Mouse (Mus musculus): ENCODE results near the gene Fcho2. TPM values are rescaled to one million over a fixed set of nuclear protein-coding genes. Genes with fewer than 3 reads are reported as not detected.
"Not testable (repeated sequence)": the region's sequence is repeated elsewhere in the genome, so short reads cannot be mapped to it uniquely, and the experiment has no call there.

Fcho2 gene
- total RNA-seq (2021), result 10 to 100 TPM; 35.3 to 41.0 TPM

DNA sequence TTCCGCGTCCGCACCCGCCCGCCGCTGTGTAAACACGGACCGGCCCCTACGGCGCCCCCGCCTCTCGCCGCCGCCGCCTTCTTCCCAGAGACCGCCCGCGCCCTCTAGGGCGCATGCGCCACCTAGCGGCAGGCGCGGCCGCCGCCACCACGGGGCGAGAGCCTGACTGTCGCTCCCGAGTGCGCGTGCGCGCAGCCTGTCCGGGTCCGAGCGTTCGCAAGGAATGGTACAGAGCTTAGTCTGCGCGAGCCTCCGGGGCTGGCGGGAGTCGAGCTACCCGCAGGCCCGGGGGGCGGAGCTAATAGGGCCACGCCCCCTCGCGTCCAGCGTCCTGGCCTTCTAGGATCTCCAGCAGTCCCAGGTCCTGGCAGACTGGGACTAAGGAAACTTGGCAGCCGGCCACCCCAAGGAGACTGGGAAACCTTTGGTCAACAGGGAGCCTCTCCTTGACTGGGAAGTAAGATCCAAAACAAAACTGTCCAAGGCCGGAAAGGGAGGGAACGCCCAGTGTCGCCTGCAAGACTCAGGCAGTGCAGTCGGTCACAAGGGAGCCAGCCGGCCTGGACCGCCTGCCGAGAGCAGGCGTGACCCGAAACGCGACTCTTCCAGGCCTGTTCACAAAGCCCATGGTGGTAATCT is at the start of gene Fcho2:
Fcho2 (minus strand) TSS at position 303 of the 639 bp plus-strand sequence.
- intact Hi-C loops (cut with DNase I), result loop anchor here (5.0 kb wide), 1 partner anchor 88 kb away; no protein-coding TSS in a partner anchor
- DNase-seq (ENCODE audit: low spot score in 2 of 2), result peak; percentile 96 to 98

GRCm38 (mm10) chr13:98855291-98855690 is 40.0 kb upstream of the Fcho2 start:
- no peak for DNase-seq (ENCODE audit: low spot score in 2 of 2)
- intact Hi-C loops (cut with DNase I), result no loop called here

GRCm38 (mm10) chr13:98845794-98846193 is 30.5 kb upstream of the Fcho2 start:
- no peak for DNase-seq (ENCODE audit: low spot score in 2 of 2)
- intact Hi-C loops (cut with DNase I), result no loop called here

GRCm38 (mm10) chr13:98836423-98837088 is 21.3 kb upstream of the Fcho2 start:
- intact Hi-C loops (cut with DNase I), result no loop called here
- DNase-seq (ENCODE audit: low spot score in 2 of 2), result no peak

DNA sequence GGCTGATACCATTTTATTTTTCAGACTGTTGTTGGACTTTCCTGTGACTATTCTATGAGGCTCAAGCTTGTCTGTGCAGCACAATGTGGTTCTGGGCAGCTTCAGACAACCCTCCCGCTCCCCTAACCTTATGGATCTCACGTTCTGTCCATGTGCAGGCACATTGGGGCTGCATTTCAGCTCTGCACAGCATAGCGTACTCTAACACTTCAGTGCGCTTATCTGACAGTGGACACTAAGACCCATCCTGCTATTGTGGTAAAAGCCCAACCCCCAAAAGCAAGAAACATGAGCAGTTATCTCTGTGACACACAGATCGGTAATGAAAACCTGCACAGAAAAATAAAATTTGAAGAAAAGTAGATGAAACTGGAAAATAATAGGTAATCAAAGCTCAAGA is 20.5 kb upstream of the Fcho2 start:
- intact Hi-C loops (cut with DNase I), result no loop called here
- no peak for DNase-seq (ENCODE audit: low spot score in 2 of 2)

GRCm38 (mm10) chr13:98834723-98835122 is 19.5 kb upstream of the Fcho2 start:
- DNase-seq (ENCODE audit: low spot score in 2 of 2), result no peak
- intact Hi-C loops (cut with DNase I), result no loop called here

DNA sequence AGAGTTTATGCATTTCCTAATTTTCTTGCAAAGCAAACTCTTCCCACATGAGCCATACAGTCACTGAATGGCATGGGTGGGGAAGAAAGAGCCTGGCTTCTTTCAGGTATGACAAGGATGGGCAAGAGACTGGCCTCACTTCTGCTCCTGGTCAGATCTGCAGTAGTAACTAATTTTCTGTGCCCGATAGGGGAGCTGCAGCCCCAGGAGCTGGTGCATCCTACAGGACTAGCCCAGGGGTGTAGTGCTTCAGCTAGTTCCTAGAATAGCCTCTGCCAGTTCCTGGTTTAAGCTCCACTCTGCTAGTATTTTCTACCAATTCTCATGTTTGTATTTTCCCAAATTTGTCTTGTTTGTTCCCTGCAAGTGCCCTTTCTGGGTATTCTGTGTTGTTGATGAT is 18.9 kb upstream of the Fcho2 start:
- intact Hi-C loops (cut with DNase I), result no loop called here

DNA sequence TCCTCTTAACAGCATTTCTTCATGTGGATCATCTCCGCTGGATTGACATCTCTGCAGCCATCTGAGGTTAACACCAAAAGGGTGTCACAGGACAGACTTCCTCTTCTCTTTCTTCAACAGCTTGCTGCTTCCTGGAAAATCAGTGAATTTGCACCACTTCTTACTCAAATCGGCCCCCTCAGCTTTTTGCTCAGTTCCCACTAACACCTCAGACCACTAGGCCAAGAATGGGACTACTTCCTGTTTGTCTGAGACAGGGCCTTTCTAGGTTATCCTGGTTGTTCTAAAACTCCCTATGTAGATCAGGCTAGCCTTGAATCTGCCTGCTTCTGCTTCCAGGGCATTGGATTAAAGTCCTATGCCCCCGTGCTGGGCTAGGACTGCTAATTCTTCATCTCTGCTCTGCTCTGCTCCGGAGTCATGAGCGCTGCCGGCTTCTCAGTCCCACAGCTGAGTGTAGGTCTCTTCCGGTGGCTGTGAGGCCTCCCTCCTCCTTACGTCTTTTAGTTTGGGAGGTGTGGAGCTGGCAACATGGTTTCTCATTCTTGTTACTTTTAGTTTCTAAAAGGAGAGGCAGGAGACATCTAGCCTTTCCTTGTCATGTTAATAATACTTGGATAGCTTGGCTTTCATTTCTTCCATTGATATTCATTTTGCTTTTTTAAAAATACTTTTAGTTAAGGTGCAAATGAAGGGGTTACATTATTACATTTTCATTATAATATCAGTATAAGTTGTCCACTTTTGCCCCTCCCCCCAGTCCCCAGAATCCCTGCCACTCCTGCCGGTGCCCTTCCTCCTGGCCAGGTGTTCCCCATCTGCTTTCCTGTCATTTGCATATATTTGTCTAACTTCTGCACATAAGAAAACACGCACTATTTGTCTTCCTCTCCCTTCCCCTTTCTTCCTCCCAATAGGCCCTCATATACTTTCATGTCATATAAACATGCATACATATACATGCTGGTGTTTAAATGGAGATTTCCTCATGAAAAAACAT is 17.5 kb upstream of the Fcho2 start:
- intact Hi-C loops (cut with DNase I), result no loop called here
- no peak for DNase-seq (ENCODE audit: low spot score in 2 of 2)

More for the DNA sequence above, 18.9 kb upstream of the Fcho2 start:
- DNase-seq (ENCODE audit: low spot score in 2 of 2), result no peak

DNA sequence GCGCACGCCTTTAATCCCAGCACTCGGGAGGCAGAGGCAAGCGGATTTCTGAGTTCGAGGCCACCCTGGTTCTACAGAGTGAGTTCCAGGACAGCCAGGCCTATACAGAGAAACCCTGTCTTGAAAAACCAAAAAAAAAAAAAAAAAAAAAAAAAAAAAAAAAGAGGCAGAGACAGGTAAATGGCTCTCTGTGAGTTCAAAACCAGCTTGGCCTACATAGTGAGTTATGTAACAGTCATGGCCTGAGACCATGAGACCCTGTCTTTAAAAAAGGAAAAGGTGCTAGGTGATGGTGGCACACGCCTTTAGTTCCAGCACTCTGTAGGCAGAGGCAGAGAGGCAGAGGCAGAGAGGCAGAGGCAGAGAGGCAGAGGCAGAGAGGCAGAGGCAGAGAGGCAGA is 13.8 kb upstream of the Fcho2 start:
- intact Hi-C loops (cut with DNase I); DNase-seq (ENCODE audit: low spot score in 2 of 2): not testable (repeated sequence)

DNA sequence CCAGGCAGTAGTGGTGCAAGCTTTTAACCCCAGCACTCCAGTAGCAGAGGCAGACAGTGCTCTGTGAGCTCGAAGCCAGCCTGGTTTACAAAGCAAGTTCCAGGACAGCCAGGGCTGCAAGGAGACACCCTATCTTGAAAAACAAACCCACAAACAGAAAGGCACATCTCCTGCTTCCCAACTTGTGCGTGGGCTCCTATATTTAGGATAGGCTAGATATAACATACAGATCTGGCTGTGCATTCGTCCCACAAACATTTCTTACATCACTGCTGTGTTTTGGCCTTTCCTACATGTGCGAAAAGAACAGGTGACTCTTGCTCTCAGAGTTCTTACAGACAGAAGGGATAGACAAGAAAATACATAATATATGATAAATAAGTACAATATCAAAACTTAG is 10.3 kb upstream of the Fcho2 start:
- peak in 1 of 2 experiments; percentile 17 for DNase-seq (ENCODE audit: low spot score in 2 of 2)
- intact Hi-C loops (cut with DNase I), result no loop called here

- DNase-seq (ENCODE audit: low spot score in 2 of 2), result no peak
- intact Hi-C loops (cut with DNase I), result loop anchor here (5.0 kb wide), 1 partner anchor 92 kb away; no protein-coding TSS in a partner anchor
Measured at GRCm38 (mm10) chr13:98819094-98819493, 3.8 kb upstream of the Fcho2 start.

DNA sequence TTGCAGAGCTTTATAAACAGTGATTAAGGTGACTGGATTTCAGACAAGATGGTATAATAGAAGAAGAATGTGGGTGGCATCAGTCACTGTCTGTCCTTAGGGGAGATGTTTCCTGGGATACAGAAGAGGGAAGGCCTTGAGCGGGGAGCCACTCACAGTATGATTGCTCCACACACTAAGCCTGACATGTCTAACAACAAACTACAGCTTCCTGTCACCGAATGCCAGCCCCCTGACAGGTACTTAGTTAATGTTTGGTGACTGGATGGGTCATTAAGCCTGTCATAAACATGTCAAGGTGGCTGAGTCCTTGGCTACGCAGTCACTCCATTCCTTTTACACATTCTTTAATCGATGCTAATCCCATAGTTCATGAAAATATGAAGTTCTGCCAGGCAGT is 3.0 kb upstream of the Fcho2 start:
- intact Hi-C loops (cut with DNase I), result loop anchor here (5.0 kb wide), 1 partner anchor 91 kb away; no protein-coding TSS in a partner anchor
- DNase-seq (ENCODE audit: low spot score in 2 of 2), result no peak

DNA sequence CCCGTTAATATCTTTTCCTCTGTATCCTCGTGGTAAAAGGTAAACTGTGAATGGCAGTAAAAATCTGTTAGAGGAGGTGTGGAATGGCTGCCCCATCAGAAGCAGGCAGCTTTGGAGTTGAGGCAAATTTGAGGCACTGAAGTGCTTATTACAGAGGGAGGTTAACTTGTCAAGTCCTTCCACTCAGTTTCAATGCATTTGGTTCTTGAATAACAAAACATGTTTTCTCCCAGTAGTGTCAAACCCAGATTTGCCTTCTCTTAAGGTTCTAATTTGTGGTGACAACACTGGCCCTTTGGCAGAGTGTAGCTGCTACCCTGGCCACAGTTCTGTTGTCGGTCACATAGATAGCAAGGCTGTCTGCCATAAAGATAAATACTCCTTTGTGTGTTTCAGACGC is 2.5 kb upstream of the Fcho2 start:
- DNase-seq (ENCODE audit: low spot score in 2 of 2), result no peak

GRCm38 (mm10) chr13:98816981-98817660 is 1.9 kb upstream of the Fcho2 start:
- intact Hi-C loops (cut with DNase I), result loop anchor here (5.0 kb wide), 1 partner anchor 90 kb away; no protein-coding TSS in a partner anchor
- DNase-seq (ENCODE audit: low spot score in 2 of 2), result not testable (repeated sequence)

More for the DNA sequence above, 2.5 kb upstream of the Fcho2 start:
- intact Hi-C loops (cut with DNase I), result loop anchor here (5.0 kb wide), 1 partner anchor 90 kb away; no protein-coding TSS in a partner anchor

GRCm38 (mm10) chr13:98816571-98816970 is 1.3 kb upstream of the Fcho2 start:
- DNase-seq (ENCODE audit: low spot score in 2 of 2), result no peak
- intact Hi-C loops (cut with DNase I), result loop anchor here (5.0 kb wide), 1 partner anchor 89 kb away; no protein-coding TSS in a partner anchor

DNA sequence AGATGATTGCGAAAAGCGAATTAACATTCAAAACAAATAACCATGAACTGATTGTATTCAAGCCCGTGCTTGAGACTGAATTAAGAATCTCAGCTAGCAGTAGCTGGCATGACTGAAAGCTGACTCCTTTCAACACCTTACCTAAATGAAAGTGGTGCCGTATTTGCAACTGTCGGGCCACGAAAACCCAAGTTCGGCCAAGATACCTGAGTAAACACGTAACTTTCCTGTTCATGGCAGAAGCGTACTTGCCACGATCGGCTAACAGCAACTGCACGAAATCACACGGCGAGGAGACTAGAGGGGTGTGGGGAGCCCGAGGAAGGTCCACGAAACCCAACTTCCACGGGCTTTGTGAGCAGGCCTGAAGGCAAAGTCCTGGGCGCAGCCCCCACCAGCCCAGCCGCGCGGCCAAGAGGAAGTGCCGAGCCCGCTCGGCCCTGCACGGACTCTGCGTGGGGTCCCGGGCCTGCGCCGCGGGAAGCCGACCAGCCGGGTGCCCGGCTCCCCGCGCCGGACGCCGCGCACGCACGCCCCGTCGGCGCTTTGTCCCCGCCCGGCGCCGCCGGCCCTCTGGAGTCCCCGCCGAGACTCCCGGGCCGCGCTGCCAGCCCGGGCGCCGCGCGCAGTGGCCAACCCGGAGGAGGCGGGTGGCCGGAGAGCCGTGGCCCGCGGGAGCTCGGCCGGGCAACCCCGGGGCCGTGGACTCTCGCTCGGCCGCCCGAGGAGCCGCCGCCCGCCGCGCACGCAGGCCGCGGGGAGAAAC is 791 bp downstream of the Fcho2 start:
- intact Hi-C loops (cut with DNase I), result loop anchor here (5.0 kb wide), 1 partner anchor 87 kb away; no protein-coding TSS in a partner anchor
- DNase-seq (ENCODE audit: low spot score in 2 of 2), result peak; percentile 58 to 74

DNA sequence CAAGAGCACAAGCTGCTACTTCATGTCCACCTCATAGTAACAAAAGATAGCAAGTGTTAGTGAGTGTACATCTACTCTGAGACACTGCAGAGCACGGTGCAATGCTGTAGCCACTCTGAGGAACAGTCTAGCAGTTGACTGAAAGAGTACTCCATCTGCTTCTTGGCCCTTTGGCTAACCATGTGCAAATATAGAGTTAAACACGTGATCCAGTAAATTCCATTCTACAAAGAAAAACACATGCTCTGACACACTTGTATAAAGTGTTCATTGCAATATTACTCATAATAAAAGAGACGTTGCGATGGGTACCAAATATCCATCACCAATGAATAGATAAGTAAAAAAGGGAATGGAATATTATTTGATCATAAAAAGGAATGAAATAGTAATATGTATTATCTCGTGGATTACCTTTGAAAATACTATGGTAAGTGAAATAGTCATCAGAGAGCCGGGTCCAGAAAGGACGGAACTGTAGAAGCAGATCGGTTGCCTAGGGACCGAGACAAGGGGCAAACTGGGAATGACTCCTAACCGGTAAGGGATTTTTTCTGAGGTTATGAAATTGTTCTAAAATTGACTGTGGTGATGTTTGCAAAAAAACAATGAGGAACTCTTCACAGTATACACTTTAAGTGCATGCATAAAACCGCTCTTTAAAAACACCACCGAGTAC is 1.5 kb downstream of the Fcho2 start:
- intact Hi-C loops (cut with DNase I), result no loop called here
- DNase-seq (ENCODE audit: low spot score in 2 of 2), result no peak

- intact Hi-C loops (cut with DNase I), result no loop called here
- no peak for DNase-seq (ENCODE audit: low spot score in 2 of 2)
Measured at GRCm38 (mm10) chr13:98813167-98813566, 2.1 kb downstream of the Fcho2 start.

Data from left cerebral cortex, postnatal 36 days (tissue).